Mouse (Mus musculus): ENCODE data around the gene Erc2. TPM values are rescaled to one million over a fixed set of nuclear protein-coding genes. Genes with fewer than 3 reads are reported as not detected.

Erc2 gene
- polyA plus RNA-seq, 1 experiment: 0.10 TPM

DNA sequence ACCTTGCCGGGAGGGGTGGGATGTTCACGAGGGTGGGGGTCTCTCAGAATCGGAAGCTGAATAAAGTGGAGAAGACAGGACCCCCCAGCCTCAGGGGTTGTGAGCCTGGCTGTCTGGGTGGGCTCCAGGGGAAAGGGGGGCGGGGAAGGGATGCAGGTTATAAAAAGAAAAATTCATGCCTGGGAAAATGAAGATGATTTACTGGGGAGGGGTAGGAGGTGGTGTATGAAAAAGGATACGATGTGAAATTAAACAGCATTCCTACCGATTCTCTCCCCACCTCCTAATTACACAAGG, 643 bp downstream of the Erc2 start:
- Histone ChIP-seq H3K4me3 (replicated peaks) (peak overlapping the region; percentile 85), H3K36me3 (replicated peaks; ENCODE audit: low read length) (no peaks in the 10 kb centered on the region), H3K4me1 (peaks cover 5% of the 10 kb centered on the region; the same call in 1 of the 2 replicates), H3K9me3 (peaks cover 5% of the 10 kb centered on the region; the same call in 1 of the 2 replicates), H3K27me3 (replicated peaks) (peaks cover 42% of the 10 kb centered on the region)
- TF ChIP-seq FLI1 (IDR thresholded peaks at IDR 0.05; ENCODE audit: low read length): no peak
- no peak for TF ChIP-seq GATA1 (IDR thresholded peaks at IDR 0.05; ENCODE audit: borderline replicate concordance, low read length)

DNA sequence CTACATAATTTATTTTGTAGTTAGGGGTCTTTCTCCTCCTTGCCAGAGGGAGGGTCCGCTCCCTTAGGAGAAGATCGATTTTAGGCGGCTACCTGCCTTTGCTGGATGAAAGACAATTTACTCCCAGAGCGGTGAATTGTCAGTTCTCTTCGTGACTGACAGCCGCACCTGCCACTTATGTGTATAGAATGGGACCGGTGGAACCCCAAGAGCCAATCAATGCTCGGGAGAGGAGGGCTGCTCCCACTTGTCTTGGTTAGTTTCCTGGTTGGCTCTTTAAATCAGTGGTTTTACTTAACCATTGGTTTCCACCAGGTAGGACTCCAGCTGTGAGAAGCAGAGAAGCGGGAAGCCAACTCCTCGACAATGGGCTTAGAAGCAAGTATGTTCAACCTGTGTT, 1.1 kb downstream of the Erc2 start:
- Histone ChIP-seq H3K4me1 (peaks cover 5% of the 10 kb centered on the region; the same call in 1 of the 2 replicates), H3K27me3 (replicated peaks) (peaks cover 42% of the 10 kb centered on the region), H3K36me3 (replicated peaks; ENCODE audit: low read length) (no peaks in the 10 kb centered on the region), H3K4me3 (replicated peaks) (no peak overlapping the region), H3K9me3 (peaks cover 5% of the 10 kb centered on the region; the same call in 1 of the 2 replicates)
- TF ChIP-seq GATA1 (IDR thresholded peaks at IDR 0.05; ENCODE audit: borderline replicate concordance, low read length) (no peak), FLI1 (IDR thresholded peaks at IDR 0.05; ENCODE audit: low read length) (no peak)

GRCm38 (mm10) chr14:27628701-27629100, 6.5 kb downstream of the Erc2 start:
- Histone ChIP-seq H3K4me3 (replicated peaks) (no peak overlapping the region), H3K4me1 (no peaks in the 10 kb centered on the region), H3K36me3 (replicated peaks; ENCODE audit: low read length) (no peaks in the 10 kb centered on the region), H3K9me3 (0 out of 2 replicates have a peak, but pooled peaks cover under 1% of the 10 kb centered on the region), H3K27me3 (replicated peaks) (peaks cover 11% of the 10 kb centered on the region)
- TF ChIP-seq GATA1 (IDR thresholded peaks at IDR 0.05; ENCODE audit: borderline replicate concordance, low read length) (no peak), FLI1 (IDR thresholded peaks at IDR 0.05; ENCODE audit: low read length) (no peak)

DNA sequence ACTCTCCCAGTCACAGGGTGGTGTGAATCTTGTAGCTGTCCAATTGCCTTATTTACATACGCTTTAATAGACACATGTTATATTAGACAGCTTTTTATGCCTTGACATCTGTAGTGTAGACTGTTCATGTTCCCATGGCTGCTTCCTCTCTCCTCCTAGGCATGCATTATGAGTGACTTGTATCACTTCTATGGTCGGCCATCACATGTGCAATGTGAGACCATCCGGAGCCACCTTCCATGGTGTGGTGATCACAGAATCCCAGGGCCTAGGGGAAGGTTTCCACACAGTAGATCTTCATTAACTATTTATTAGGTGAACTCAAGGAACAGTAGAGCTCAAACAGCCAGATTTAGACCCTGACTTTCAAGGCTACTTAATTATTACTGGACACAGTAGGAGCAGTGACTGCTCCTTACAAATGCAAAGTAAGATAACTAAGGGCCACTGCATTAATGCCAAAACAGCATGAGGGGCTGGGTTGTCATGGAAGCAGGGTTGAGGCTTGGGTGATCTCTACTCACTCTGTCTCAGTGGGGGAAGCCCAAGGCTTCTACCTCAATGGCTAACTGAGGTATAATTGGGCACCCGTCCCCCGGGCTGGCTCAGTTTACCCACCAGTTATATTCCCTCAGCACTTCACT, 7.3 kb downstream of the Erc2 start:
- no peak overlapping the region for H3K4me3 ChIP-seq (replicated peaks)
- TF ChIP-seq GATA1 (IDR thresholded peaks at IDR 0.05; ENCODE audit: borderline replicate concordance, low read length) (no peak), FLI1 (IDR thresholded peaks at IDR 0.05; ENCODE audit: low read length) (no peak)
- H3K27me3 ChIP-seq (replicated peaks): peaks cover 3% of the 10 kb centered on the region
- no peaks in the 10 kb centered on the region for H3K4me1 ChIP-seq
- H3K36me3 ChIP-seq (replicated peaks; ENCODE audit: low read length): no peaks in the 10 kb centered on the region
- no peaks in the 10 kb centered on the region for H3K9me3 ChIP-seq

DNA sequence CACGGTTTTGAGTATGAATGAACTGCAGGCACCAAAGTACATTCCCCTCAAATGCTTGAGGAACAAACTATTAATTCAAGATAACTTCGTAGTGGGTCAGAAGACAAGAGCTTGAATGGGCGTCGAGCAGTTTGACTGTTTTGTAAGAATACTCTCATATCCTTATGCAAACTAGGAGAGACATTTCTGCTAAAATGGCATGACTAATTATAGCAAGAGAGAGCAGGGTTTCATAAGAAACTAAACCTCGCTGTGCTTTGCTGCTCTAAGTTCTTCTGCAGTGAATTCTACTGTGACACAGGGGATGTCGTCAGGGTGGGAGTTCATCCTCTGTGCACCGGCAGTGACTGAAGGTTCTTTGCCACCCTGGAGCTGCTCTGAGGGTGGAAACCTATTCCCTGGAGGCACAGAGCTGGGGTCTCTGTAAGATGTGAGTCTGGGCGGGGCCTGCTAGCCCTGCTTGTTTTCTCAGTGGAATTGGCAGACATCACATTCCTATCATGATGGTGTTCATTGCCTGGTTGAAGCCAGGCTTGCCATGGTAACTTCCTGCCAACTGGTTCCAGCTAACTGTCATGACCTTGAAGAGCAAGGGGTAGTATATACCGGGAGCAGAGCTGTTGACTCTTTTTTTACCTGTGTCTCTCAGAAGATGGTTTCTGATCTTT, 8.9 kb downstream of the Erc2 start:
- Histone ChIP-seq H3K36me3 (replicated peaks; ENCODE audit: low read length) (no peaks in the 10 kb centered on the region), H3K27me3 (replicated peaks) (no peaks in the 10 kb centered on the region), H3K4me3 (replicated peaks) (no peak overlapping the region), H3K4me1 (no peaks in the 10 kb centered on the region), H3K9me3 (no peaks in the 10 kb centered on the region)
- TF ChIP-seq GATA1 (IDR thresholded peaks at IDR 0.05; ENCODE audit: borderline replicate concordance, low read length) (no peak), FLI1 (IDR thresholded peaks at IDR 0.05; ENCODE audit: low read length) (no peak)

DNA sequence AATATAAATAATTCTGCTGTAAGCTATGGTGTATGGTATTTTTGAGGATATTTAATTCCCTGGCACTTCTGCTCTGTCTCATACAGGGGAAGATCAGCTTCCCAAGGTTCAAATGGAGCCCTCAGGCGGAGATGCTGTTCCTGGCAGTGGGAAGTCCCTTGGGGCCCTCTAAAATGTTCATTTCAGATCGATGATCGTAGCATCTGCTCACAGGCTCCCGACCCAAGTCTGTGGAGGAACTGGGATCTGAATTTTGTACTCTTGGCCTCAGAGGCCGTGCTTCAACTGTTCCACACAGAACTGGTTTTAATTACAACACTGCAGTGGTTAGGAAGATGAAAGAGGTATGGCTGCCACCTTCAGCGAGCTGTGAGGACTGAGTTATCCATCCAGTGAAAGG, 12.5 kb downstream of the Erc2 start:
- H3K4me3 ChIP-seq (replicated peaks): no peak overlapping the region
- no peaks in the 10 kb centered on the region for H3K4me1 ChIP-seq
- no peaks in the 10 kb centered on the region for H3K27me3 ChIP-seq (replicated peaks)
- TF ChIP-seq GATA1 (IDR thresholded peaks at IDR 0.05; ENCODE audit: borderline replicate concordance, low read length) (no peak), FLI1 (IDR thresholded peaks at IDR 0.05; ENCODE audit: low read length) (no peak)
- no peaks in the 10 kb centered on the region for H3K9me3 ChIP-seq
- no peaks in the 10 kb centered on the region for H3K36me3 ChIP-seq (replicated peaks; ENCODE audit: low read length)

- Histone ChIP-seq H3K36me3 (replicated peaks; ENCODE audit: low read length) (no peaks in the 10 kb centered on the region), H3K9me3 (no peaks in the 10 kb centered on the region), H3K27me3 (replicated peaks) (no peaks in the 10 kb centered on the region), H3K4me3 (replicated peaks) (no peak overlapping the region), H3K4me1 (no peaks in the 10 kb centered on the region)
- no peak for TF ChIP-seq FLI1 (IDR thresholded peaks at IDR 0.05; ENCODE audit: low read length)
- TF ChIP-seq GATA1 (IDR thresholded peaks at IDR 0.05; ENCODE audit: borderline replicate concordance, low read length): no peak
Measured at GRCm38 (mm10) chr14:27636556-27636955, 14.3 kb downstream of the Erc2 start.

GRCm38 (mm10) chr14:27641382-27641781, 19.2 kb downstream of the Erc2 start:
- Histone ChIP-seq H3K36me3 (replicated peaks; ENCODE audit: low read length) (no peaks in the 10 kb centered on the region), H3K27me3 (replicated peaks) (no peaks in the 10 kb centered on the region), H3K4me3 (replicated peaks) (no peak overlapping the region), H3K4me1 (no peaks in the 10 kb centered on the region), H3K9me3 (no peaks in the 10 kb centered on the region)
- TF ChIP-seq GATA1 (IDR thresholded peaks at IDR 0.05; ENCODE audit: borderline replicate concordance, low read length) (no peak), FLI1 (IDR thresholded peaks at IDR 0.05; ENCODE audit: low read length) (no peak)

DNA sequence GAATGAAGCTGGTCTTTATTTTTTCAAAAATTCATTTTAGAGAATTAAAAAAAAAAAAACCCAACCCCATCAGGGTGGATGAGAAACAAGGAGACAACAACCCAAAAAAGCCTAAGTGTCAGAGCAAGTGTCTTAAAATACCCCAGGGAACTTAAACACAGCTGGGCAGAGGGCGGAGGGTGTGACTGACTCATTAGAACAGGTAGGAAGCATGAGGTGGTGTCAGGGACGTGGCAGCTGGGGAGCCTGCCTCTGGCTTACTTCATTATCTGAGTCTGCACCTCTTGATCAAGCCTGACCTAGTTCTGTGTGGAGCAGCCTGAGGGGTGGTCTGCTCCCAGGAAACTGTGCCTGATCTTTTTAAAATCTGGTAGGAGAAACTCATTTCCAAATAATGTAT, 20.8 kb downstream of the Erc2 start:
- Histone ChIP-seq H3K9me3 (no peaks in the 10 kb centered on the region), H3K27me3 (replicated peaks) (no peaks in the 10 kb centered on the region)
- TF ChIP-seq FLI1 (IDR thresholded peaks at IDR 0.05; ENCODE audit: low read length) (no peak), GATA1 (IDR thresholded peaks at IDR 0.05; ENCODE audit: borderline replicate concordance, low read length) (no peak)

GRCm38 (mm10) chr14:27654670-27655069, 32.4 kb downstream of the Erc2 start:
- TF ChIP-seq GATA1 (IDR thresholded peaks at IDR 0.05; ENCODE audit: borderline replicate concordance, low read length): no peak
- TF ChIP-seq FLI1 (IDR thresholded peaks at IDR 0.05; ENCODE audit: low read length): no peak
- Histone ChIP-seq H3K9me3 (no peaks in the 10 kb centered on the region), H3K27me3 (replicated peaks) (no peaks in the 10 kb centered on the region), H3K4me1 (no peaks in the 10 kb centered on the region), H3K36me3 (replicated peaks; ENCODE audit: low read length) (no peaks in the 10 kb centered on the region), H3K4me3 (replicated peaks) (no peak overlapping the region)

More for the DNA sequence above, 20.8 kb downstream of the Erc2 start:
- Histone ChIP-seq H3K36me3 (replicated peaks; ENCODE audit: low read length) (no peaks in the 10 kb centered on the region), H3K4me1 (no peaks in the 10 kb centered on the region), H3K4me3 (replicated peaks) (no peak overlapping the region)
